Mouse (Mus musculus) hindbrain, embryonic 10.5 days (tissue): ENCODE data around the gene Tbx4. TPM values are rescaled to one million over a fixed set of nuclear protein-coding genes. Genes with fewer than 3 reads are reported as not detected.

Source experiments
- DNase-seq: peaks from one replicate; pipeline ENCODE4 v3.0.0-alpha.2; 2017; ENCODE audit warnings: low spot score
- H3K27ac ChIP-seq: fragments of 300-500 bp; sonication (generic); 2 replicates; pipeline ENCODE4 v1.5.1; 2016; ENCODE audit warnings: mild to moderate bottlenecking, moderate library complexity
- H3K27me3 ChIP-seq: fragments of 300-500 bp; sonication (generic); 2 replicates; pipeline ENCODE4 v1.6.1; 2016; ENCODE audit warnings: mild to moderate bottlenecking; ENCODE audit not compliant: poor library complexity, insufficient read depth, severe bottlenecking
- H3K36me3 ChIP-seq: fragments of 300-500 bp; sonication (generic); 2 replicates; pipeline ENCODE4 v1.6.1; 2016; ENCODE audit warnings: mild to moderate bottlenecking, moderate library complexity
- H3K4me1 ChIP-seq: fragments of 300-500 bp; sonication (generic); replicated peaks from 2 replicates; pipeline ENCODE4 v1.6.1; 2016; ENCODE audit warnings: mild to moderate bottlenecking
- H3K4me3 ChIP-seq: fragments of 300-500 bp; sonication (generic); 2 replicates; pipeline ENCODE4 v1.5.1; 2016; ENCODE audit warnings: mild to moderate bottlenecking, moderate library complexity
- H3K9me3 ChIP-seq: fragments of 300-500 bp; sonication (generic); 2 replicates; pipeline ENCODE4 v1.6.1; 2016; ENCODE audit warnings: mild to moderate bottlenecking, moderate library complexity
- WGBS: fragments of 180-500 bp; shearing (Covaris S2); methylation state at CpG from one replicate; pipeline ENCODE4 v1.1.7; 2016; 5-methylcytosine and 5-hydroxymethylcytosine counted together
- polyA plus RNA-seq: library from polyadenylated mRNA; unstranded; fragments of >200 nt; fragmentation: Nextera tagmentation; extraction: Ambion mirVana; gene quantifications from 2 replicates; pipeline ENCODE4 v1.2.1, GENCODE M21; 2016

The Tbx4 gene
- polyA plus RNA-seq, 1 experiment from 2014 or later = 0.22 TPM

DNA sequence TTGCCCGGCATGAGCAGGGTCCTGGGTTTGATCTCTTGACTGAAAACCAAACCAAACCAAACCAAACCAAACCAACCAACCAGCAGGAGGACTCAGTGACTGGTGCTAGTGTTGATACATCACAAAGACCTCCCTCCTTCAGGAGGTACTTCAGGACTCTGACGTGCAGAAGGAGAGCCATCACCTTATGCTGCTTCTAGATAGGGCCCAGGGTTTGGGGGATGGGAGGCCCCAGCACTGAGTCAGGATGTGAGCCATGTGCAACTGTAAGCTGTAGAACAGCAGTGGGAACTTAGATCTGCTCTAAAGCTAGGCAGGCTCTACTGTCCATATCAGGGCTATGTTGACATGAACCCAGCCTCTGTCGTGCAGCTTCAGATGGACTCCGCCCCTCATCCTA is 41.9 kb downstream of the Tbx4 start:
- Histone ChIP-seq H3K9me3 (no peaks in the 10 kb centered on the region), H3K4me1 (peaks cover 18% of the 10 kb centered on the region), H3K36me3 (no peaks in the 10 kb centered on the region), H3K27me3 (peaks cover 55% of the 10 kb centered on the region), H3K4me3 (no peak overlapping the region), H3K27ac (no peak overlapping the region)
- DNase-seq = no peak
- WGBS = 70% methylated on average over 4 of the region's 4 CpGs

DNA sequence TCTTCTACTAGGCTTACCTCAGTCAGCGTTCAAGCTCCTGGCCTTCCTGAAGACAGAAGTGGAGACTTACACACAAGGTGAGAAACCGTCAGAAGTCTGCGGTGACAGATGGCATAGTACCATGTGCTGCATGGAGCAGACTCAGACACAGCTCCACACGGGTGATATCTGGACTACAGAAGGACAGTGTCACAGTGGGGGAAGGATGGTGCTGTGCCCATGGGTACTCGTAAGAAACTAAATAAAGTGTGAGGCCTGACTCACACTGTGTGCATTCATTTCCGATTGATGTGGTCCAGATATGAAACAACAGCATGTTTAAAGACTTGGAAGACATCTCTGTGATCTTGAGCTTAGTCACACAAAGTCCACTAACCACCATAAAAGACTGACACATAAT is 43.4 kb downstream of the Tbx4 start:
- 89% methylated on average over 6 of the region's 6 CpGs for WGBS
- Histone ChIP-seq H3K27me3 (peaks cover 40% of the 10 kb centered on the region), H3K4me3 (no peak overlapping the region), H3K27ac (no peak overlapping the region), H3K9me3 (no peaks in the 10 kb centered on the region), H3K4me1 (peaks cover 18% of the 10 kb centered on the region), H3K36me3 (no peaks in the 10 kb centered on the region)
- DNase-seq = no peak

DNA sequence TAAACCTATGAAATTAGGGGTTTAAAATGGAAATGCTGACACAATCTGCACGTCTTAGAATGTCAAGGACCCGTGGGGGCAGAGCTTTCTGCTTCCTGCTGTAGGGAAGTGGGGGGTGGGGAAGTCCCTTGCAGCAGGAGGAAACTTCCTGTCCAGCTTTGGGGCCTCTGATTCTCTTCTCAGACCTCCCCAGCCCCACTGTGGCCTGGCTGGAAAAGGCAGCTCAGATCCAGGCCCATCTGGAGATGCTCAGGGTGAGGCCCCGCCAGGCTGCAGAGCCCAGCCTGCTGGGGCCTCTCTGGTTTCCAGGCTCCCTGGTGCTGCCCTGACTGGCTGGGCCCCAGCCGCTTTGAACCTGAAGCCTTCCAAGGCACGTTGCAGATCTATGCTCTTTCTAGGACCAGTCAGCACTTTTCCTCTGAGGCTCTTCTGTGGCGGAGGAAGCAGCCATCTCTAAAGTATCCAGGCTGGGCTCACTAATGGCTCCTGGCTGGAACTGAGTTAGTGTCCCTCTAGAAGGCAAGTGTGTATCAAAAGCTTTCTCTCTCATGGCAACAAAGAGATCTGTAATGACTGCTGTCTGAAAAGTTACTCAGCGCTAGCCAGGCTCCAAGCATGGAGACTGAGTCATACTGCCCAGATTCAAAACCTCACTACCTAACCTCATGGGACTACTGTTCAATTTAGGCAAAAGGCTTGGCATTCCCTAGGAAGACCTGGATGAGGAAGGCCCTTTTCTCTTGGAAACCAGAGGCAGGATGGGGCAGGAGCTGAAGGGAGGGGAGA is 55.8 kb downstream of the Tbx4 start:
- no peak overlapping the region for H3K4me3 ChIP-seq
- H3K4me1 ChIP-seq = peaks cover 8% of the 10 kb centered on the region
- no peaks in the 10 kb centered on the region for H3K9me3 ChIP-seq
- peak overlapping the region; percentile 81 for H3K27ac ChIP-seq
- H3K36me3 ChIP-seq = no peaks in the 10 kb centered on the region
- peak; percentile 24 for DNase-seq
- WGBS = 42% methylated on average over 7 of the region's 7 CpGs
- no peaks in the 10 kb centered on the region for H3K27me3 ChIP-seq

DNA sequence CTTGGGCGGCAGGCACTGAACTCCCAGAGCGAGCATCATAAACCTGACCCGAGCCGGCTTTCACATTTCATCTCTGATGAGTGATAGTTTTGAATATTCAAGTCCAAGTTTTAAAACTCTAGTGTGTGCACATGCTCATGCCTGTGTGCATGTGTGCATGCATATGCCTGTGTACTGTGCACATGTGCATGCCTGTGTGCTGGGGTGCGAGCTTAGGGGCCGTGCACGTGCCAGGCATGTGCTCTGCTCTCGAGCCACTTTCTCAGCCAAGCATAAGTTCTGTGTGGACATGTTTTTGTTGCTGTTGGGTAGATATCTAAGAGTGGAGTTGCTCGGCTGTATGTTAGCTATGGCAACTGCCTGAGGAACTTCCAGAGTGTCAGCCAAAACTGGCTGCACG is 62.5 kb downstream of the Tbx4 start:
- H3K27ac ChIP-seq = no peak overlapping the region
- H3K36me3 ChIP-seq = no peaks in the 10 kb centered on the region
- 92% methylated on average over 10 of the region's 10 CpGs for WGBS
- H3K27me3 ChIP-seq = no peaks in the 10 kb centered on the region
- H3K4me1 ChIP-seq = no peaks in the 10 kb centered on the region
- H3K4me3 ChIP-seq = no peak overlapping the region
- H3K9me3 ChIP-seq = no peaks in the 10 kb centered on the region
- DNase-seq = no peak

DNA sequence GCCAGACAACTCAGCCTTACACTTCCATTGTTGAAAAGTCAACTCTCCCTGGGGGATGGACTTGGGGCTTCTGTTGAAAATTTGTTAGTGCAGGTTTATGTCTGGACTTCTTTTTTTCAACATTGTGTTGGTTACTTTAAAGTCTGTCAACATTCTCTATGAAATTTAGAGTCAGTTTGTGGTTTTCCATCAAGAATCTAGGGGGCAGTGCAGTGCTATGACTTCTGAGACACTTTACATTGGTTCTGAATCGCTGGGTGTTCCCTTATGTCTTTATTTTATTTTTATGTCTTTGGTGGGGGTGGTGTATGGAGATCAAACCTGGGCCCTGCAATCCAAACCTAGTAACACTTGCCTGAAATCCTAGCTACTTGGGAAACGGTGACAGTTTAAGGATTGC is 63.5 kb downstream of the Tbx4 start:
- no peak for DNase-seq
- H3K27me3 ChIP-seq = no peaks in the 10 kb centered on the region
- no peaks in the 10 kb centered on the region for H3K36me3 ChIP-seq
- H3K4me3 ChIP-seq = no peak overlapping the region
- no peaks in the 10 kb centered on the region for H3K9me3 ChIP-seq
- WGBS = 76% methylated on average over 2 of the region's 2 CpGs
- no peak overlapping the region for H3K27ac ChIP-seq
- H3K4me1 ChIP-seq = no peaks in the 10 kb centered on the region

DNA sequence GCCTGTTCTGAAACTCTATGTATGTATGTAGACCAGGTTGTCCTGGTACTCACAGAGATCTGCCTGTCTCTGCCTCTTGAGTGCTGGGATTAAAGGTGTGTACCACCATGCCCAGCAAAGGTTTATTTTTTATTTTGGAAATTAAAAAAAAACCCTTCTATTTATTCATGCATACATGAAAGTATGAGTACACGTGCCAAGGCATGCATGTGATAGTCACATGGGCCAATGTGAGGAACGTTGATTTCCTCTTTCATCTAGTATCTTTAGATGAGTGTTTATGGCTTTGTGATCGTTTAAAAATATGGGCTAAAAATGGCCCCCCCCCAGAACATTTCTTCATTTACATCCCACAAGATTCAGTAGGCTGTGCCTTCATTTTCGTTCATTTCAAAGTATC is 66.3 kb downstream of the Tbx4 start:
- Histone ChIP-seq H3K4me3 (no peak overlapping the region), H3K27me3 (no peaks in the 10 kb centered on the region), H3K36me3 (no peaks in the 10 kb centered on the region), H3K27ac (no peak overlapping the region), H3K4me1 (no peaks in the 10 kb centered on the region), H3K9me3 (no peaks in the 10 kb centered on the region)
- no peak for DNase-seq
- WGBS = 91% methylated on average over 4 of the region's 4 CpGs

DNA sequence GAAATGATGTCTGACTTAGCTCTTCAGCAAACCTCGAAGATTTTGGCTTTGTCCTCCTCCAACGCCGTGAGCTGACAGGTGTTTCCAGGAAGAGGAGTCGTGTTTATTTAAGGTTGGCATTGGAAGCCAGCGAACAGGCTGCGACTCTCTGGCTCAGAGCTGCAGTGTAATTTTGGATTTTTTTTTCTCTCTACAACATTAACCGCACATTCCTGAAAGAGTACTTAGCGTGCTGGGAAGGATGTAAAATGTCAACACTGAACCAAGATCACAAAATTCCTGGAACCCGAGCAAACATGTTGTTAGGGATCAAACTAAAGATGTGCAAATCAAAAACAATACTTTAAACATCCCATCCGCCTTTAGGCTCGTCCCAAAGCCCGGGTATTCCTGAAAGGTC is 69.4 kb downstream of the Tbx4 start:
- WGBS = 86% methylated on average over 12 of the region's 12 CpGs
- no peaks in the 10 kb centered on the region for H3K36me3 ChIP-seq
- no peaks in the 10 kb centered on the region for H3K9me3 ChIP-seq
- no peak overlapping the region for H3K4me3 ChIP-seq
- H3K27me3 ChIP-seq = no peaks in the 10 kb centered on the region
- no peak for DNase-seq
- no peaks in the 10 kb centered on the region for H3K4me1 ChIP-seq
- no peak overlapping the region for H3K27ac ChIP-seq

DNA sequence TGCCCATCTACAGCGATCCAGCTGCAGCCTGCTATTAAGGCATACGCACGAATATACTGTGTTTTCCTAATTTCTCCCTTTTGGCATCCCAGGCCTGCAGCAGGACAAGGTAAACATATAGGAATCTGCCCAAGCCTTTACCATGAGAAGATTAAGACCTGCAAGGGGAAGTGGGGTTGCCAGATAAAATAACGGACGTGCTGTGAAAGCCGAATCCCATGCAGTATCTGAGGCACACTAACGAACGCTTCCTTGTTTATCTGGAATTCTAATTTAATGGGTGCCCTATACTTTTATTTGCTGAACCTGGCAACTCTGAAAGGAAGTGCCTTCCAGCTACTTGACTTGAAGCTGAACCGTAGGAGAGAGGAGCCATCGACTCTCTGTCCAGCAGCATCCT is 70.2 kb downstream of the Tbx4 start:
- Histone ChIP-seq H3K27me3 (no peaks in the 10 kb centered on the region), H3K4me3 (no peak overlapping the region), H3K27ac (no peak overlapping the region), H3K9me3 (no peaks in the 10 kb centered on the region), H3K36me3 (no peaks in the 10 kb centered on the region), H3K4me1 (no peaks in the 10 kb centered on the region)
- DNase-seq = no peak
- WGBS = 86% methylated on average over 10 of the region's 10 CpGs

DNA sequence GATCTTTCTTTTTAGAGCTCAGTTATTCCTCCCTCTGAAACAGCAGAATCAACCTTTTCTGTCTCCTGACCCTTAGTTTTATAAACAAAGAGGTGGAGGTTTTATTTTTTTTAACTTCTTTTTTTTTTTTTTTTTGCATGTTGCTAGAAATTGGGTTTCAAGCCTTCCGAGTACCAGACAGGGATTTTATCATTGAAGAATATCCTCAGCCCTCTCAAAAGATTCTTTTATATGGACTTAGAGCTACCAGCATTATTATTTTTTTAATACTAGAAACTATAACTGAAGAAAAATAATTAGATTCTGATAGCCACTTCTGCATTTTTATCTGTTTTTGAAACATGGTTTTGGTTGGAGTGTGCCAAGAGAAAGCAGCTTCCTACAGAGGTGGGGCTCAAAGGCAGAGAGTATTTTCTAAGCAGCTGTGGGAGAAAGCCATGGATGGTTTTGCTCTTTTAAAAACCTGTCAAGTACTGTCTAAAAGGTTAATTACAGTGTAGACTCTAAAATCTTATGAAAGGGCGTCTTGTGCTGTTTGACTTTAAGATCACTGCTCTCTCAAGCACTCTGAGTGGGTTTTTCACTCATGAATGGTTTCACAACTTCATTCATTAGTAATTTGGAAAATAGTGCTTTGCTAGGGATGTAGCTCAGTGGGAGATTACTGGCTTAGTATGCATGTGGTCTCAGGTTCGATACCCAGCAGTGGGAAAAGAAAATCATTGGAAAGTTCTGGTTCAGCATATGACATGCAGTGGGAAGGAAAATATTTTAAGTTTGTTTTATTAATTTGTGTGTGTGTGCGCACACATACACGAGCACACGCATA is 70.9 kb downstream of the Tbx4 start:
- no peaks in the 10 kb centered on the region for H3K27me3 ChIP-seq
- H3K36me3 ChIP-seq = no peaks in the 10 kb centered on the region
- H3K4me1 ChIP-seq = no peaks in the 10 kb centered on the region
- H3K27ac ChIP-seq = no peak overlapping the region
- H3K4me3 ChIP-seq = no peak overlapping the region
- no peak for DNase-seq
- WGBS = 89% methylated on average over 6 of the region's 6 CpGs
- no peaks in the 10 kb centered on the region for H3K9me3 ChIP-seq

DNA sequence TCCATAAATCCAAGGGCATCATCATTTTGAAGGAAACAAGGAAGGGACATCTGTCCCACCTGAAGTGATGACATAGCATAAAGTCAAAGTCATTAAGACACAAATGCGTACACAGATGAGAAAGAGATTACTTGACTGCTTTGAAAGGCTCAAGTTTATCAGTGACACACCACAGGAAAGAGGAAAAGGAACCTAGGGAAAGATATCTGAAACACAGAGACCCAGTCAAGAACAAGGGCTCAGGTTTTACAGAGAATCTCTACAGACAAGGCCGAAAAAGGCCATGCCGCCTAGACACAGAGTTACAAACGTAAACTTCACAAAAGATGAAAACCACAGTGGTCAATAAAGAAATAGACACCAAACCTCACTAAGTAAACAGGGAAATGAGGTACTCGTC is 73.6 kb downstream of the Tbx4 start:
- 91% methylated on average over 5 of the region's 5 CpGs for WGBS
- H3K36me3 ChIP-seq = no peaks in the 10 kb centered on the region
- no peaks in the 10 kb centered on the region for H3K27me3 ChIP-seq
- H3K4me1 ChIP-seq = no peaks in the 10 kb centered on the region
- DNase-seq = no peak
- H3K27ac ChIP-seq = no peak overlapping the region
- H3K9me3 ChIP-seq = no peaks in the 10 kb centered on the region
- no peak overlapping the region for H3K4me3 ChIP-seq

DNA sequence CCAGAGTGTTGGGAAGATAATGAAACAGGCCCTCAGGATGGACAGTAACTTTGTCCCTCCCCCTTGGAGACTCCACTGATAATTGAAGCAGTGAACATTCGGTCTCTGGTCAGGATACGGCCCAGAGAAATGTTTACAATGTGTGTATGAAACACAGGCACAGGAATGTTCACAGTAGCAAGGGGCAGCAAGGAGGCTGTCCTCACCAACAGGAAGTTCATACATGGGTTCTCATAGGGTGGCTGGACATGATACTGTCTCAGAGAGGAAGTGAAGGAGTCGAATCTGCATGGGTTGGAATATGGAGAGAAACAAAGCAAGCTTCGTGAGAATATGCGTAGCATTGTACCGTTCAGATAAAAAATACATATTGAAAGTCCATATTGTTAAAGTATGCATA is 74.1 kb downstream of the Tbx4 start:
- Histone ChIP-seq H3K9me3 (no peaks in the 10 kb centered on the region), H3K4me3 (no peak overlapping the region), H3K27ac (no peak overlapping the region), H3K36me3 (no peaks in the 10 kb centered on the region), H3K4me1 (no peaks in the 10 kb centered on the region), H3K27me3 (no peaks in the 10 kb centered on the region)
- no peak for DNase-seq
- 88% methylated on average over 6 of the region's 6 CpGs for WGBS

DNA sequence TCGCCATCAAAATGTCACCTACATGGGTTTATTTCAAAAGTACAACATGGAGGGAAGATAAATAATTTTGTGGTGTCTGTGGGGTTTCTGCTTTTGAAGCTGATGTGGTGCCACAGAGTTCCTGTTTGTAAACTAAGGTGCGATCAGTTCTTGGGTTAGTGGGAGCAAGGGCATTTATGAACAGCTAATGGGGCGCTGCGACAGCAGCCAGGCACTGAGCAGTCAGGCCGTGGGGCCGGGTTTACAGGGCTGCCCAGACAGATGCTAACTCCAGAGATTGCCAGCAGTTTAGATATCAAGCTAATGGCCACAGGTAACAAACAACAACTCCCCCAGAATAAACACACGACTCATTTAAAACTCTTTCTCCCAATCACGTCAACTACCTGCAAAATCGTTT is 75.3 kb downstream of the Tbx4 start:
- WGBS = 82% methylated on average over 9 of the region's 9 CpGs
- no peak for DNase-seq

More for the DNA sequence above, 75.3 kb downstream of the Tbx4 start:
- no peak overlapping the region for H3K27ac ChIP-seq
- no peaks in the 10 kb centered on the region for H3K4me1 ChIP-seq
- no peak overlapping the region for H3K4me3 ChIP-seq
- no peaks in the 10 kb centered on the region for H3K27me3 ChIP-seq
- H3K9me3 ChIP-seq = no peaks in the 10 kb centered on the region
- H3K36me3 ChIP-seq = no peaks in the 10 kb centered on the region
